Mouse (Mus musculus) hindbrain, embryonic 14.5 days (tissue): ENCODE data around the gene Ildr2. TPM values are rescaled to one million over a fixed set of nuclear protein-coding genes. Genes with fewer than 3 reads are reported as not detected.

Source experiments
- ATAC-seq: fragments of 200-750 bp; cut with Nextera tagmentation; 2 replicates; pipeline ENCODE4 v1.8.0; 2017; ENCODE audit warnings: moderate number of reproducible peaks, mild to moderate bottlenecking, moderate TSS enrichment, moderate library complexity; ENCODE audit not compliant: low FRiP score
- DNase-seq: peaks from one replicate; pipeline ENCODE4 v3.0.0-alpha.2; 2015; ENCODE audit warnings: low spot score
- H3K27ac ChIP-seq: fragments of 300-500 bp; sonication (generic); 2 replicates; pipeline ENCODE4 v1.5.1; 2014; ENCODE audit warnings: mild to moderate bottlenecking, moderate library complexity
- H3K27me3 ChIP-seq: fragments of 300-500 bp; sonication (generic); 2 replicates; pipeline ENCODE4 v1.6.1; 2014; ENCODE audit warnings: mild to moderate bottlenecking, low read length, mixed read lengths; ENCODE audit not compliant: control insufficient read depth, insufficient read depth
- H3K36me3 ChIP-seq: fragments of 300-500 bp; sonication (generic); replicated peaks from 2 replicates; pipeline ENCODE4 v1.6.1; 2014; ENCODE audit not compliant: control insufficient read depth, insufficient read depth
- H3K4me1 ChIP-seq: fragments of 300-500 bp; sonication (generic); replicated peaks from 2 replicates; pipeline ENCODE4 v1.6.1; 2014; ENCODE audit warnings: antibody characterized with exemption, low read length, mixed read lengths; ENCODE audit not compliant: control insufficient read depth, insufficient read depth
- H3K4me2 ChIP-seq: fragments of 300-500 bp; sonication (generic); replicated peaks from 2 replicates; pipeline ENCODE4 v1.6.1; 2014; ENCODE audit warnings: mild to moderate bottlenecking, moderate library complexity
- H3K4me3 ChIP-seq: fragments of 300-500 bp; sonication (generic); replicated peaks from 2 replicates; pipeline ENCODE4 v1.5.1; 2014; ENCODE audit warnings: mild to moderate bottlenecking, low read length
- H3K9ac ChIP-seq: fragments of 300-500 bp; sonication (generic); 2 replicates; pipeline ENCODE4 v1.6.1; 2014
- H3K9me3 ChIP-seq: fragments of 300-500 bp; sonication (generic); 2 replicates; pipeline ENCODE4 v1.6.1; 2016; ENCODE audit warnings: low read length; ENCODE audit not compliant: control insufficient read depth
- polyA plus RNA-seq: library from polyadenylated mRNA; unstranded; fragments of >200 nt; fragmentation: Nextera tagmentation; extraction: Ambion mirVana; gene quantifications from 2 replicates; pipeline ENCODE4 v1.2.1, GENCODE M21; 2014

Gene Ildr2
- polyA plus RNA-seq, 1 experiment from 2014 or later: 3.6 TPM

DNA sequence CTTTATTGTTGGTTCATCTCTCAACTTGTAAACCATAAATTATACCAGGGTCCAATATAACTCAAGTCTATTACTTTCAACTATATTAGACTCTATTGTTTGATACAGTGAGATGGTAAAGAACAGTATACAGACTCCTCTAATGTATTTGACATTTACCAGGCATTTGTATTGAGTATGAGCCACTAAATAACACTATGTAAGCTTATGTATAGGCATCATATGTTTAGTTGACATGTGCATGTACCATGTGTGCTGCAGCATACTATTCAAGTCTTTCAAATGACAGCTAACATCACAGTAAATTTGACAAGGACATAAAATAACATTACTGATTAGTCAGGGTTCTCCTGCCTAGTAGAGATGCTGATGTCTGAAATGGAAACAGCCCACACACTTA lies 109.2 kb downstream of the Ildr2 start:
- Histone ChIP-seq H3K27ac (no peak overlapping the region), H3K36me3 (no peaks in the 10 kb centered on the region), H3K9me3 (no peaks in the 10 kb centered on the region), H3K9ac (no peak overlapping the region), H3K4me1 (no peaks in the 10 kb centered on the region), H3K4me2 (no peak overlapping the region), H3K4me3 (no peak overlapping the region), H3K27me3 (no peaks in the 10 kb centered on the region)
- no peak for DNase-seq
- ATAC-seq: no peak

Other genes with a start within 250 kb of the Ildr2 start
- 1.1 TPM in 2 replicates for gene Dusp27, start 126.2 kb upstream of the Ildr2 start, polyA plus RNA-seq
- not detected in 2 replicates for gene Gpa33, start 123.9 kb upstream of the Ildr2 start, polyA plus RNA-seq
- gene Mael, start 15.4 kb upstream of the Ildr2 start, polyA plus RNA-seq: 0.20 TPM in 1 of 2 replicates, not detected in the other
- gene Tada1, start 125.0 kb downstream of the Ildr2 start, polyA plus RNA-seq: 77.8 and 84.8 TPM in 2 replicates
- 41.2 and 42.4 TPM in 2 replicates for gene Pogk, start 155.7 kb downstream of the Ildr2 start, polyA plus RNA-seq
- gene Gm4846, start 243.4 kb downstream of the Ildr2 start, polyA plus RNA-seq: not detected in 2 replicates